Mouse (Mus musculus): ENCODE data around the gene Ric8a.

DNA sequence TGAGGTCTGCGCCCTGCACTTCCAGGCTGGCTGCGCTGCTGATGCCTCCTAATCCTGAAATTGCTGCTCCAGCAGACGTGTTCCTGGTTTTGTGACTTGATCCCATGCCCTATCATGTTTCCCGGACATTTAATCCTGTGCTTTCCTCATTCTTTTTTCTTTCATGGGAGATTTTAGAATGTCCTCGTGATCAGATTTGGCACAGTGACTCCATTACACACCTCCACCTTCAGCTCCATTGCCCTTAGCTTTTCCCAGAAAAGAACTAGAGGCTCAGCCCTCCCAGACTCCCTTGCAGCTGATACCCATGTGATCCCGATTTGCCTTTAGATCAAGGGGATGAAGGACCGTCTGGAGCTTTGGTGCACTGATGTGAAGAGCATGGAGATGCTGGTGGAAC, 41.1 kb downstream of the Ric8a start:
- TF ChIP-seq CTCF (IDR thresholded peaks at IDR 0.05) (no peak), EP300 (IDR thresholded peaks at IDR 0.05; ENCODE audit: insufficient read depth, low read depth, low read length) (no peak)
